Mouse (Mus musculus): ENCODE data around the gene Bnc2.

Bnc2 gene

GRCm38 (mm10) chr4:84431677-84432515, 243.2 kb downstream of the Bnc2 start:
- no peak for DNase-seq (ENCODE audit: low read depth, low spot score)

GRCm38 (mm10) chr4:84427955-84428354, 247.1 kb downstream of the Bnc2 start:
- no peak for DNase-seq (ENCODE audit: low read depth, low spot score)

- DNase-seq (ENCODE audit: low read depth, low spot score): no peak
These were observed 263.6 kb downstream of the Bnc2 start for GRCm38 (mm10) chr4:84411431-84411830.

- DNase-seq (ENCODE audit: low read depth, low spot score): peak; percentile 30
These were observed 267.6 kb downstream of the Bnc2 start for GRCm38 (mm10) chr4:84407328-84408028.

GRCm38 (mm10) chr4:84403356-84404145, 271.5 kb downstream of the Bnc2 start:
- DNase-seq (ENCODE audit: low read depth, low spot score): no peak

DNA sequence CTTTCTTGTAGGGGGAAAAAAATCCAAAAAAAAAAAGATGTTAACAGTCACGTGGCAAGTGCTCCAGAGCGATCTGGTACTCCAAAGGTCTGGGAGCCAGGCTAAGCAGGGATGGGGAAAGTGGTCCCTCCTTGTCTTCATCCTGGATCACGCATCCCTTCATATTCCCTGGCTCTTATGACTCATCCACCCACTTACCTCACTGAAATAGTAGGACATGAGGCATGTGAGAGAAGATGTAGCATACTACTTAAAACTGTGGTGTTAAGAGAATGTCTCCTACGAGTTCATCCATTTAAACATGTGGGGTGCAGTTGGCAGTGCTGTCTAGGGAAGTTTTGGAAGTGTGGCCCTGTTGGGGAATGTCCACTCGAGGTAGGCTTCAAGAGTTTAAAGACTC, 286.1 kb downstream of the Bnc2 start:
- no peak for DNase-seq (ENCODE audit: low read depth, low spot score)

- DNase-seq (ENCODE audit: low read depth, low spot score): no peak
These were observed 289.9 kb downstream of the Bnc2 start for GRCm38 (mm10) chr4:84385156-84385555.

GRCm38 (mm10) chr4:84379289-84379688, 295.8 kb downstream of the Bnc2 start:
- DNase-seq (ENCODE audit: low read depth, low spot score): no peak

GRCm38 (mm10) chr4:84377513-84377912, 297.6 kb downstream of the Bnc2 start:
- no peak for DNase-seq (ENCODE audit: low read depth, low spot score)

GRCm38 (mm10) chr4:84362337-84362823, 312.7 kb downstream of the Bnc2 start:
- peak; percentile 73 for DNase-seq (ENCODE audit: low read depth, low spot score)

DNA sequence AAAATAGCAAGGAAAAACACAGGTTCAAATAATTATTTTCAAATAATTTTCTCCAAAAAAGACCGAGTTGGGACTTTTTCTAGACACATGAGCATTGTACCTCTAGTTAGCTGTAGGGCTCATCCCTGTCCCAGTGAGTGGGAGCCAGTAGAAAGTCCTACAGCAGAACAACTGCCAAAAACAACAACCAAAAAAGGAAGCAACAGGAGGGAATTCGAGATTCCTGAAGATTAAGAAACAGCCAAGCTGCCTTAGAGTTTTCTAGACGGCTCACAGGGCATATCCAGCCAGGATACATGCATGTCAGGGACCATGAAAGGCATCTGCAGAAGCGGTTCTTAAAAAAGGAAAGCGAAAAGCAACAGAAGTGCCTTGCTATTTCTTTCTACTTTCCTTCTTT, 313.9 kb downstream of the Bnc2 start:
- DNase-seq (ENCODE audit: low read depth, low spot score): no peak

DNA sequence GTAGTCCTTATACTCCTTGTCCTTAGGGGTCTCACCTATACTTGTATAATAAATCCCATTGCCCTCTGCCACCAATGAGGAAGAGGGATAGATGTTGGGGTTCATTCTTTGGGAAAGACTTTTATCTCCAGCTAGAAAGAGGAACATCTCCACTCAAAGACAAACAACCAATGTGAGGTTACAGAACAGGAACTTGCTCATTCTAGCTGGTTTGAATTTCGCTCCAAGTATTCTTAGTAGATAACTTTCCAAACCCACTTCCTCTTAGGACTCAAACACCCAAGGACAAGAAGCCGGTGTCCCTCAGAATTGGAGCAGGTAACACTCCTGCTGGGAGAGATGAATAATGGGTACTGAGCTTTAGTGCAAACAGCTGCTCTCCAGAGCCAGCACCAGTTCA, 315.1 kb downstream of the Bnc2 start:
- no peak for DNase-seq (ENCODE audit: low read depth, low spot score)

GRCm38 (mm10) chr4:84358204-84358603, 316.9 kb downstream of the Bnc2 start:
- DNase-seq (ENCODE audit: low read depth, low spot score): no peak

DNA sequence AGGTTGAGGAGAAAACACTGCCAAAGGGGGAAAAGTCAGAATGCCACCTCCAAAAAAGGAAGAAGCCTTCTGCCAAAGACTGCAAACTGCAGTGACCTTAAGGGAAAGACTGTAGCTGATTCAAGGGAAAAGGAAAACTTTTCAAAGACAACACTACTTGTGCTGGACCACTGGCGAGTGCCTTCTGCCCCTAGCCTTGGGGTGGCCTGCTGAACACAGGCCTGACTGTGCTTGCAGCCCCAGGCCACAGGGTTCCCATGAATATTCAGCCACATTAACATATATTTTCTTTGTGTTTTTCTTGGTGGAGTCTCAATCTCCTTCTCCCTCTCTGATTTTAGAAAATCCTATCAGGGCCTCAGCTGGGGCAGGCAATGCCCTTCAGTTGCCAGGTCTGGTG, 317.7 kb downstream of the Bnc2 start:
- DNase-seq (ENCODE audit: low read depth, low spot score): peak; percentile 44

- no peak for DNase-seq (ENCODE audit: low read depth, low spot score)
These were observed 318.5 kb downstream of the Bnc2 start for GRCm38 (mm10) chr4:84356468-84357153.

GRCm38 (mm10) chr4:84352656-84353055, 322.4 kb downstream of the Bnc2 start:
- DNase-seq (ENCODE audit: low read depth, low spot score): no peak

GRCm38 (mm10) chr4:84349536-84349935, 325.5 kb downstream of the Bnc2 start:
- DNase-seq (ENCODE audit: low read depth, low spot score): peak; percentile 22

DNA sequence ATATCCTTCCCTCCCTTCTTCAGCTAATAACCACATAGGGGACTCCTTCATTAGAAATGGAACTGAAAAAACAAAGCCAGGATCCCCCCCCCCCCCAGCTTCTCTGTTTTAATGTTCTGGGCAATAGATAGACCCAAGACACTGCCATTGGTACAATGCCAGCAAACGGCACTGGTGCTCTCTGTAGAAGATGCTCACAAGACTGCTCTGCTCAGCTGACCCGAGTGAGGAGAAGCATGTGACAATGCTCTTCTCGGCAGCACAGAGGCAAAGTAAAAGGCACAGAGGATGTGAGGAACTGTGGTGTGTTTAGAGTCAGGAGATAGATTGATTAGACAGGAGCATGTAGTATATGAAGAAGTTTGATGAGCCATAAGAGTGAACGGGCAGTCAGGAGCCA, 335.9 kb downstream of the Bnc2 start:
- no peak for DNase-seq (ENCODE audit: low read depth, low spot score)

- no peak for DNase-seq (ENCODE audit: low read depth, low spot score)
These were observed 343.1 kb downstream of the Bnc2 start for GRCm38 (mm10) chr4:84331995-84332394.

- no peak for DNase-seq (ENCODE audit: low read depth, low spot score)
These were observed 343.6 kb downstream of the Bnc2 start for GRCm38 (mm10) chr4:84331450-84331849.

DNA sequence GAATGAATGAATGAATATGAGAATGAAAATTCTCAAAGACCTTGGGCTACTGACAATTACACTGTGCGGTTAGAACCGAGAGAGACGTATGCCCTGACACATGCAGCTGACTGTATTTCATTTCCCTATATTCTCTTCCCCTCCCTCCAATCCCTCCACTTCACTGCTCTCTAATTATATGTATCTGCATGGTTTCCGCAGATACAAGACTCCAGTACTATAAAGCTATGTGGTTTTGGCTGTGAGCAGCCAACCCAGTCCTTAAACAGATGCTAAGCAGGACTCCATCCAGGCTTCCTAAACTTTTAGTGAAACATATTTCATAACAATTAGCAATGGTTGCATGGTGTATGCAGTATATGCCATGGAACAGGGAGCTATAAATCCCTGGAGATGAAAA, 344.6 kb downstream of the Bnc2 start:
- DNase-seq (ENCODE audit: low read depth, low spot score): no peak
